Mouse (Mus musculus): Measurements from ENCODE around the gene 1700016D06Rik. TPM values are rescaled to one million over a fixed set of nuclear protein-coding genes. Genes with fewer than 3 reads are reported as not detected.

1700016D06Rik gene
- polyA plus RNA-seq, 1 experiment from 2014 or later = not detected

DNA sequence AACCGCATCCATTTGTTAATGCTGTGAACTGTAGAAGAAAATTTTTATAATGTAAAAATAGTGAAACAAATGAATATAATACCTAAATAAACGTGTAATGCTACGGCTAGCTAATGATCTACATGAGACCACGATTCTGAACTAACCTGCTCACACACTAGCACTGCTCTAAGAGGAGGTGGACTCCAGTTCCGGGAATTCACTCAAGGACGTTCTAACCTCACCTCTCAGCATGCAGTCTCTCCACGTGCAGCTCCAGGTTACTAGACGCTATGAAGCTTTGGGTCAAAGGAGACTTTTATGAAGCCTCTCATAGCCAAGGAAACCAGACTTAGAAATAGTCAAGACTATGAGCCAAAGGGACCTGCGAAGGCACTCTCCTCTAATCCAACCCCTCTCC is 73.1 kb downstream of the 1700016D06Rik start:
- Histone ChIP-seq H3K9me3 (replicated peaks) (no peaks in the 10 kb centered on the region), H3K27me3 (no peaks in the 10 kb centered on the region), H3K4me3 (no peak overlapping the region), H3K4me1 (peaks cover 7% of the 10 kb centered on the region), H3K9ac (no peak overlapping the region), H3K36me3 (peaks cover 70% of the 10 kb centered on the region), H3K27ac (no peak overlapping the region), H3K4me2 (replicated peaks) (no peak overlapping the region)
- WGBS = 87% methylated on average over 9 of the region's 9 CpGs
- no peak for ATAC-seq (ENCODE audit: low FRiP score)

GRCm38 (mm10) chr8:11625084-11625483 is 75.8 kb downstream of the 1700016D06Rik start:
- ATAC-seq (ENCODE audit: low FRiP score) = no peak
- H3K9me3 ChIP-seq (replicated peaks) = no peaks in the 10 kb centered on the region
- WGBS = 86% methylated on average over 4 of the region's 4 CpGs
- peaks cover 62% of the 10 kb centered on the region for H3K36me3 ChIP-seq
- 0 out of 2 replicates have a peak, but pooled peaks cover 2% of the 10 kb centered on the region for H3K4me1 ChIP-seq
- no peaks in the 10 kb centered on the region for H3K27me3 ChIP-seq
- no peak overlapping the region for H3K4me3 ChIP-seq
- no peak overlapping the region for H3K9ac ChIP-seq
- no peak overlapping the region for H3K27ac ChIP-seq
- H3K4me2 ChIP-seq (replicated peaks) = no peak overlapping the region

DNA sequence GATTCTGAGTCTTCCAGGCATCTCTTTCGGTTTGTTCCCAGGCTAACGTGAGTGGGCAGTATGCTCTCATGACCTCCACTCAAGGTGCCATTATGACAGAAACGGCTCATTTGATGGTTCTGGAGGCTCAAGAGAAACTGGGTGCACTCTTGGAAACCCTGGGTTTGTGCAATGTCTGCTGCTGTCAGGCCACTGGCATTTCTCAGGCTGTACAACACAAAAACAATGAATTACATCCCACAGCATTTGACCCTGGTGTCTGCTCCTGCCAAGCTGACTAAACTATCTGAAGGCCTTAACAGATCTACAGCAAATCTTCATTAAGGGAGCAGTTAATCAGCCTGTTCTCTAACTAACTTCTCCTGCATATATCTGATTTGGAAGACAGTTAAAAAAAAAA is 81.8 kb downstream of the 1700016D06Rik start:
- no peak overlapping the region for H3K27ac ChIP-seq
- no peaks in the 10 kb centered on the region for H3K27me3 ChIP-seq
- no peak overlapping the region for H3K4me2 ChIP-seq (replicated peaks)
- H3K4me1 ChIP-seq = no peaks in the 10 kb centered on the region
- no peak overlapping the region for H3K4me3 ChIP-seq
- no peak overlapping the region for H3K9ac ChIP-seq
- peaks cover 69% of the 10 kb centered on the region for H3K36me3 ChIP-seq
- no peaks in the 10 kb centered on the region for H3K9me3 ChIP-seq (replicated peaks)
- 92% methylated on average over 3 of the region's 3 CpGs for WGBS
- ATAC-seq (ENCODE audit: low FRiP score) = no peak

DNA sequence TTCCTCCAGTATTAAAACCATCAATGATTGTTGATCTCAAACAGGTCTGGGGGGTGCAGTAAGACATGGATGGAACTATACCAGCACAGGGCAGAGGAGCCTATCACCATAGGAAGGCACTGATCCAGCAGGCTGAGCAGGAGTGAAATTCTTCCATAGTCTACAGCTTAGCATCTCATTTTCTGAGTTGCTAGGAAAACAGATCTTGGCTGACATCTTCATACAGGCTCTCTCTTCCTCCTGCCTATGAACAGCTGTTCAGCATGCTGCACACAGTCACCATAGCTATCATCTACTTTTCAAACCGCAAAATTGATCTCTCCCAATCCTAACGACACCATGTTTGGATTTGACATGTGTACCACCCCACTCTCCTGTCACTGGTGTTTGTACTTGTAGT is 82.8 kb downstream of the 1700016D06Rik start:
- Histone ChIP-seq H3K4me2 (replicated peaks) (no peak overlapping the region), H3K9ac (no peak overlapping the region), H3K36me3 (peaks cover 72% of the 10 kb centered on the region), H3K4me1 (no peaks in the 10 kb centered on the region), H3K9me3 (replicated peaks) (no peaks in the 10 kb centered on the region), H3K4me3 (no peak overlapping the region), H3K27me3 (no peaks in the 10 kb centered on the region), H3K27ac (no peak overlapping the region)
- WGBS = 95% methylated on average over 2 of the region's 2 CpGs
- no peak for ATAC-seq (ENCODE audit: low FRiP score)

GRCm38 (mm10) chr8:11616294-11616693 is 84.6 kb downstream of the 1700016D06Rik start:
- ATAC-seq (ENCODE audit: low FRiP score) = no peak
- 13% methylated on average over 1 of the region's 1 CpGs for WGBS

GRCm38 (mm10) chr8:11614126-11614835 is 86.6 kb downstream of the 1700016D06Rik start:
- no peak for ATAC-seq (ENCODE audit: low FRiP score)
- H3K27me3 ChIP-seq = no peaks in the 10 kb centered on the region
- WGBS = 78% methylated on average over 6 of the region's 6 CpGs

More at GRCm38 (mm10) chr8:11616294-11616693, 84.6 kb downstream of the 1700016D06Rik start:
- Histone ChIP-seq H3K27ac (no peak overlapping the region), H3K4me1 (no peaks in the 10 kb centered on the region), H3K4me3 (no peak overlapping the region), H3K36me3 (peaks cover 79% of the 10 kb centered on the region), H3K9me3 (replicated peaks) (no peaks in the 10 kb centered on the region), H3K4me2 (replicated peaks) (no peak overlapping the region), H3K27me3 (no peaks in the 10 kb centered on the region), H3K9ac (no peak overlapping the region)

DNA sequence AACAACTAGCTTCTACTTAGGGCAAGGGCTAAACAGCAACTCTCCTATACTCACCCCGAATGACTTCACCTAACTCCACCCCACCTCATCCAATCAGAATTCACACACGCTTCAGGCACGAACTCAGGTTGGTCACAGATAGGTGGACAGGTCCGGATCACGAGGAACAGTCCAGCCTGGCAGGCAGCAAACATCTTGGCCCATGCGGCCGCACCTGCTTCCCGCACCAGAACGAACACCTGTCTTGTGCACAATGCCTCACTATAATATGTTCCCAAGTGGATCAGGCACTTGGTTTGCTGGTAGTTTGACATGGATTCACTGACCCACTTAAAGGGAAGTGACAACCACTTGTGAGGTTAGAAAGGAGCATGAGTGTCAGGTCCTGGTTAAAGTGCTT is 92.0 kb downstream of the 1700016D06Rik start:
- H3K27me3 ChIP-seq = no peaks in the 10 kb centered on the region
- ATAC-seq (ENCODE audit: low FRiP score) = no peak
- H3K27ac ChIP-seq = no peak overlapping the region
- peaks cover 64% of the 10 kb centered on the region for H3K36me3 ChIP-seq
- H3K4me3 ChIP-seq = no peak overlapping the region
- no peaks in the 10 kb centered on the region for H3K4me1 ChIP-seq
- H3K9me3 ChIP-seq (replicated peaks) = no peaks in the 10 kb centered on the region; the same call in 1 of the 2 replicates
- 96% methylated on average over 9 of the region's 9 CpGs for WGBS
- H3K9ac ChIP-seq = no peak overlapping the region
- H3K4me2 ChIP-seq (replicated peaks) = no peak overlapping the region

More at GRCm38 (mm10) chr8:11614126-11614835, 86.6 kb downstream of the 1700016D06Rik start:
- Histone ChIP-seq H3K36me3 (peaks cover 80% of the 10 kb centered on the region), H3K27ac (no peak overlapping the region), H3K4me1 (no peaks in the 10 kb centered on the region), H3K9ac (no peak overlapping the region), H3K9me3 (replicated peaks) (no peaks in the 10 kb centered on the region), H3K4me3 (no peak overlapping the region), H3K4me2 (replicated peaks) (no peak overlapping the region)

Small RNAs within 50 kb of the gene (microRNA-seq; reads per million reads assigned to microRNA genes)
- gene Mir7238 = not detected

Other genes starting within 250 kb of the 1700016D06Rik start
- gene Rab20, start 222.4 kb downstream of the 1700016D06Rik start, polyA plus RNA-seq (2016; fragmentation: Nextera tagmentation; extraction: Ambion mirVana) = 0.79 and 1.6 TPM in 2 replicates
- gene Naxd, start 203.6 kb downstream of the 1700016D06Rik start, polyA plus RNA-seq (2016; fragmentation: Nextera tagmentation; extraction: Ambion mirVana) = 109 and 121 TPM in 2 replicates
- gene Cars2, start 150.3 kb downstream of the 1700016D06Rik start, polyA plus RNA-seq (2016; fragmentation: Nextera tagmentation; extraction: Ambion mirVana) = 17.9 and 20.6 TPM in 2 replicates
- 53.4 and 57.5 TPM in 2 replicates for gene Ing1, start 145.5 kb downstream of the 1700016D06Rik start, polyA plus RNA-seq (2016; fragmentation: Nextera tagmentation; extraction: Ambion mirVana)
- gene Ankrd10, start 65.3 kb downstream of the 1700016D06Rik start, polyA plus RNA-seq (2016; fragmentation: Nextera tagmentation; extraction: Ambion mirVana) = 99.9 and 110 TPM in 2 replicates
- gene Arhgef7, start 26.7 kb upstream of the 1700016D06Rik start, polyA plus RNA-seq (2016; fragmentation: Nextera tagmentation; extraction: Ambion mirVana) = 73.9 and 85.1 TPM in 2 replicates
- 0.27 TPM in 1 of 2 replicates, not detected in the other for gene Tex29, start 139.4 kb upstream of the 1700016D06Rik start, polyA plus RNA-seq (2016; fragmentation: Nextera tagmentation; extraction: Ambion mirVana)

Measured in hindbrain, embryonic 12.5 days (tissue).